Comparison of ENCODE assay signal across 25 mouse cellular contexts in the genomic region with DNA sequence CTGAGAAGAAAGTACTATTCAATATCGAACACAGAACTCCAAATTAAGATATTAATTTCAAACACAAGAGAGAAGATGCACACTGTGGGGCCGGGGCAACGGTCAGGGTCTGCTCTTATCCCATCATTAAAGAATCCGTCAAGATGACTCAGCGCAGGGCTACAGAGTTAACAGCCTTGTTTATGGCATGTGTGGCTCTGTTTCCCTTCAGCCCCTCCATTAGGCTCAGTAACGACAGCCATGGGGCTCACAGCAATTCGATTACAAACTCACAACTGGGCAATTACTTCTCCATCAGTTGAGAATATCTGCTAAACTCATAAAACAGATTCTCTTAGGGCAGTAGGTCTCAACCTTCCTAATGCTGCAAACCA.
DNase-seq lines count a peak whose midpoint lies in the region; ATAC-seq and TF ChIP-seq lines count a peak whose summit lies in the region.
"Had no signal": no experiment of that assay in that cellular context is flagged by ENCODE, and none has a peak within 500 bp of the region (broad histone marks: within the 10 kb centered on the region; RNA-seq: fewer than 3 reads in every experiment).

No protein-coding gene starts in this region.

- no peaks in the 10 kb centered on the region for H3K4me1 ChIP-seq in limb, embryonic 12.5 days (replicated peaks)
- H3K4me1 ChIP-seq in limb, embryonic 10.5 days = 0 out of 2 replicates have a peak, but pooled peaks cover 8% of the 10 kb centered on the region
- peaks cover 35% of the 10 kb centered on the region for H3K4me1 ChIP-seq in thymus, adult 2 months (replicated peaks; ENCODE audit: control insufficient read depth, insufficient read depth, low read length)
- H3K4me1 ChIP-seq: embryonic facial prominence, embryonic 12.5 days; embryonic facial prominence, embryonic 15.5 days; hindbrain, embryonic 10.5 days; hindbrain, embryonic 13.5 days had no signal

- DNase-seq in limb, embryonic 10.5 days (ENCODE audit: low spot score) = no peak
- no peak for DNase-seq in thymus, adult 2 months
- DNase-seq in thymus, adult 18-20 months = no peak
- DNase-seq in right cerebral cortex, adult 18-20 months = no peak
- DNase-seq: adrenal gland, adult 8-10 months; adrenal gland, postnatal 25 days; cerebellum, adult 18-20 months; cerebellum, adult 9-10 months; cerebellum, postnatal 14 days; forebrain, postnatal 0 days; gastrocnemius, adult 2 months; gastrocnemius, postnatal 14 days; heart, adult 18-20 months; heart, postnatal 10 days; heart, postnatal 36 days had no signal

- H3K4me3 ChIP-seq in limb, embryonic 12.5 days (replicated peaks) = no peak overlapping the region
- H3K4me3 ChIP-seq in limb, embryonic 10.5 days = no peak overlapping the region
- H3K4me3 ChIP-seq in thymus, adult 2 months (ENCODE audit: control insufficient read depth, insufficient read depth, low read length) = no peak overlapping the region
- H3K4me3 ChIP-seq: embryonic facial prominence, embryonic 12.5 days; embryonic facial prominence, embryonic 15.5 days; gastrocnemius, adult 2 months; heart, embryonic 12.5 days; heart, embryonic 15.5 days; hindbrain, embryonic 10.5 days; hindbrain, embryonic 13.5 days had no signal

- peak; percentile 37; the same call in 1 of the 2 replicates for ATAC-seq in limb, embryonic 12.5 days (ENCODE audit: insufficient number of reproducible peaks, insufficient read depth, low FRiP score, low TSS enrichment, low read depth)
- ATAC-seq in granulocyte monocyte progenitor cell, adult 5-6 weeks (replicated peaks; ENCODE audit: poor library complexity, severe bottlenecking) = peak; percentile 54; the same call in 1 of the 2 replicates
- ATAC-seq: forebrain, embryonic 14.5 days; forebrain, postnatal 0 days; hindbrain, embryonic 16.5 days had no signal

- H3K9ac ChIP-seq in limb, embryonic 12.5 days (replicated peaks) = no peak overlapping the region
- H3K9ac ChIP-seq: embryonic facial prominence, embryonic 12.5 days; embryonic facial prominence, embryonic 15.5 days; forebrain, postnatal 0 days; heart, embryonic 12.5 days; heart, embryonic 15.5 days; hindbrain, embryonic 13.5 days had no signal

- H3K36me3 ChIP-seq in limb, embryonic 12.5 days = no peaks in the 10 kb centered on the region; the same call in 1 of the 2 replicates
- no peaks in the 10 kb centered on the region for H3K36me3 ChIP-seq in limb, embryonic 10.5 days
- H3K36me3 ChIP-seq in thymus, adult 2 months (ENCODE audit: control insufficient read depth, insufficient read depth, low read length) = no peaks in the 10 kb centered on the region
- H3K36me3 ChIP-seq: embryonic facial prominence, embryonic 12.5 days; embryonic facial prominence, embryonic 15.5 days; heart, embryonic 15.5 days; hindbrain, embryonic 10.5 days had no signal

- H3K27me3 ChIP-seq in limb, embryonic 12.5 days = peaks cover 21% of the 10 kb centered on the region
- H3K27me3 ChIP-seq in limb, embryonic 10.5 days (ENCODE audit: low read depth, poor library complexity, severe bottlenecking) = no peaks in the 10 kb centered on the region
- no peaks in the 10 kb centered on the region for H3K27me3 ChIP-seq in thymus, adult 2 months (ENCODE audit: control insufficient read depth, insufficient read depth, low read length)
- H3K27me3 ChIP-seq: embryonic facial prominence, embryonic 12.5 days; embryonic facial prominence, embryonic 15.5 days; heart, embryonic 12.5 days; heart, embryonic 15.5 days; hindbrain, embryonic 13.5 days had no signal

- 26% methylated on average over 7 of the region's 7 CpGs for WGBS in limb, embryonic 12.5 days
- 35% methylated on average over 7 of the region's 7 CpGs for WGBS in limb, embryonic 10.5 days
- 46% methylated on average over 7 of the region's 7 CpGs for WGBS in thymus, adult 2 months

- H3K4me2 ChIP-seq in limb, embryonic 12.5 days = no peak overlapping the region
- H3K4me2 ChIP-seq: embryonic facial prominence, embryonic 12.5 days; embryonic facial prominence, embryonic 15.5 days; heart, embryonic 12.5 days; heart, embryonic 15.5 days; hindbrain, embryonic 13.5 days had no signal

- H3K9me3 ChIP-seq in limb, embryonic 12.5 days = no peaks in the 10 kb centered on the region
- no peaks in the 10 kb centered on the region for H3K9me3 ChIP-seq in limb, embryonic 10.5 days (replicated peaks)
- H3K9me3 ChIP-seq: embryonic facial prominence, embryonic 12.5 days; embryonic facial prominence, embryonic 15.5 days; heart, embryonic 12.5 days; heart, embryonic 15.5 days; hindbrain, embryonic 10.5 days; hindbrain, embryonic 13.5 days had no signal

- no peak for TF ChIP-seq POLR2A in thymus, adult 2 months (IDR thresholded peaks at IDR 0.05; ENCODE audit: control insufficient read depth, extremely low read depth, insufficient read depth, low read length, poor library complexity)

- no peak overlapping the region for H3K27ac ChIP-seq in limb, embryonic 12.5 days
- H3K27ac ChIP-seq in limb, embryonic 10.5 days = no peak overlapping the region
- H3K27ac ChIP-seq in thymus, adult 2 months (ENCODE audit: control insufficient read depth, insufficient read depth, low read length) = peak overlapping the region; percentile 90
- H3K27ac ChIP-seq: embryonic facial prominence, embryonic 12.5 days; embryonic facial prominence, embryonic 15.5 days; gastrocnemius, adult 2 months; heart, embryonic 15.5 days; hindbrain, embryonic 10.5 days; hindbrain, embryonic 13.5 days had no signal

- no peak for TF ChIP-seq CTCF in thymus, adult 2 months (IDR thresholded peaks at IDR 0.05; ENCODE audit: borderline replicate concordance, control insufficient read depth, extremely low read depth, insufficient read depth, low read length, poor library complexity)
